Mouse (Mus musculus): ENCODE data around the gene Fto. TPM values are rescaled to one million over a fixed set of nuclear protein-coding genes. Genes with fewer than 3 reads are reported as not detected.

The Fto gene
- total RNA-seq, 2 experiments from 2014 or later = 81.7 to 85.5 TPM

GRCm38 (mm10) chr8:91327471-91328205 is 14.3 kb downstream of the Fto start:
- H3K27ac ChIP-seq = peak overlapping the region; percentile 87
- no peak overlapping the region for H3K4me3 ChIP-seq
- no peak for DNase-seq
- TF ChIP-seq CTCF (IDR thresholded peaks at IDR 0.05) = no peak
- intact Hi-C loops (cut with DNase I) = loop anchor here (5.0 kb wide), 1 partner anchor 35 kb away; no protein-coding TSS in a partner anchor

- peak overlapping the region; percentile 37 for H3K4me3 ChIP-seq
- intact Hi-C loops (cut with DNase I) = loop anchor here (5.0 kb wide), 1 partner anchor 33 kb away; no protein-coding TSS in a partner anchor
- no peak for TF ChIP-seq CTCF (IDR thresholded peaks at IDR 0.05)
- H3K27ac ChIP-seq = peak overlapping the region; percentile 87
- DNase-seq = peak; percentile 56
Observed at GRCm38 (mm10) chr8:91329056-91329455, 15.7 kb downstream of the Fto start.

- DNase-seq = no peak
- Histone ChIP-seq H3K27ac (peak overlapping the region; percentile 87), H3K4me3 (peak overlapping the region; percentile 37)
- intact Hi-C loops (cut with DNase I) = loop anchor here (5.0 kb wide), 1 partner anchor 33 kb away; no protein-coding TSS in a partner anchor
- no peak for TF ChIP-seq CTCF (IDR thresholded peaks at IDR 0.05)
Observed at GRCm38 (mm10) chr8:91329461-91329850, 16.1 kb downstream of the Fto start.

DNA sequence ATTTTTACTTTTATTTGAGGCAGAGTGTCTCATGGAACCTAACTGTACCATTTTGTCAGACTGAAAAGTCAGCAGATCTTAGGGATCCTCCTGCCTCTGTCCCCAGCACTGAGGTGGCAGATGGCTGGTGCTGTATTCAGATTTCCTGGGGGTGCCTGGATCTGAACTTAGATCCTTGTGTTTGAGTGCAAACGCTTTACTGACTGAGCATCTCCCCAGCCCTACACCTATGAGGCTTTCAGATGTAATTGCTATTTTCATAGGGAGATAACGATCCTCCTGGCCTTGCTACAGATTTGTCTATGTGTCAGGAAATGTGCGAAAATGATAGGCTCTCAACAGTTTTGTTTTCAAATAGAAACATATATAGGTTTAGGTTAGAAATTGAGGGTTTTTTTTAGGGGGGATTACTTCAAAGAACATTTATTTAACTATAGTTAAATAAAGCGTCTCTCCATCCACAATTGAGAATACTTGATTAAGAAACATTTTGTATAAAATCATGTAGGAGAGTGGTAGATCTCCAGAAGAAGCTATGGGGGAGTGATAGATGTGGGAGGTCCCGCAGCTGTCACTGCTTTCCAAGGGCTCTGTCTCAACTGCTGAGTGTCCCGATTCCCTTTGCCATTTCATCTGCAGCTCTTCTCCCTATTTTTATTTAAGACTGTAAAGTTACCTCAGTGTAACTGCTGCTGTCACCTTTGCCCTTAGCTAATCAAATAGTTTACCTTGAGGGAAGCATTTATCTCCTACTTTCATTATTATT is 25.2 kb downstream of the Fto start:
- intact Hi-C loops (cut with DNase I) = no loop called here
- Histone ChIP-seq H3K27ac (no peak overlapping the region; the same call in 1 of the 2 replicates), H3K4me3 (no peak overlapping the region)
- no peak for DNase-seq
- no peak for TF ChIP-seq CTCF (IDR thresholded peaks at IDR 0.05)

- no peak overlapping the region for H3K4me3 ChIP-seq
- no peak for TF ChIP-seq CTCF (IDR thresholded peaks at IDR 0.05)
- H3K27ac ChIP-seq = no peak overlapping the region
- intact Hi-C loops (cut with DNase I) = no loop called here
- DNase-seq = no peak
Observed at GRCm38 (mm10) chr8:91339651-91340050, 26.3 kb downstream of the Fto start.

- Histone ChIP-seq H3K27ac (no peak overlapping the region), H3K4me3 (no peak overlapping the region)
- intact Hi-C loops (cut with DNase I) = no loop called here
- TF ChIP-seq CTCF (IDR thresholded peaks at IDR 0.05) = no peak
- DNase-seq = no peak
Observed at GRCm38 (mm10) chr8:91340746-91341145, 27.4 kb downstream of the Fto start.

DNA sequence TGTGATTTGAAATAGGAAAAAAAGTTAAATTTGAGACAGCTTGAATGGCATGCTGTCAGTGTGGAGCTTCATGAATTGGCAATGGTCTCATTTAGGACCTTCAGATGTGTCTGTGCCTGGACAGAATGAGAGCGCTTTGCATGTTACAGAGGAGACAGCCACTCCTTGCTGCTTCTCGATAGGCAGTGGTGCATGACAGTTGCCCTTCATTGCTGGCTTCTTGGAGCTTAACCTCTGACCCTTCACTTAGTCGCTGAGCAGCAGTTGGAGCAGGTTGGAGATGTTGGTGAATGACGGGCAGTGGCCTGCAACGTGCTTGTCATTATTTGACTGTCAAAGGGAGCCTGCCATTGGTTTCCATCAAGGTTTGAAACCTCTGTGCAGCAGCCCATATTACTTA is 28.9 kb downstream of the Fto start:
- TF ChIP-seq CTCF (IDR thresholded peaks at IDR 0.05) = no peak
- no peak for DNase-seq
- intact Hi-C loops (cut with DNase I) = no loop called here

GRCm38 (mm10) chr8:91342798-91343197 is 29.5 kb downstream of the Fto start:
- intact Hi-C loops (cut with DNase I) = no loop called here
- no peak for DNase-seq
- no peak for TF ChIP-seq CTCF (IDR thresholded peaks at IDR 0.05)
- Histone ChIP-seq H3K4me3 (no peak overlapping the region), H3K27ac (no peak overlapping the region)

More for the DNA sequence above, 28.9 kb downstream of the Fto start:
- Histone ChIP-seq H3K27ac (no peak overlapping the region), H3K4me3 (no peak overlapping the region)

DNA sequence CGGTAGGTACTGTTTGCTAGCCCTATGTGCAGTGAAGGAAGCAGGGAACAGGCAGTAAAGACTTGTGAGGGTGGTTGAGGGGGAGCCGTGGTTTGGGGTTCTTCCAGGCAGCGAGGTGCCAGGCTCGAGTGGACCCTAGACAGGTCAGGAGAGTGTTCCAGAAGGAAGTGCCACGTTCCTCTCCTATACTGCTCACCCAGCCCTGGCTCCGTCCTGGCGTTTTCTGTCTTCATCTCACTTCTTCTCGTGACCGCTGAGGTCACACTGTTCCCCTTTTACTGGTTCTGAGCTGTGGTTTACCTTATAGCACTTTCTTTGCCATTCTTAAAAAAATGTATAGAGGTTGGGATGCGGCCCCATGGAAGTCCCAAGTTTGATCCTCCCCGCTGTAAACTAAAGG is 31.3 kb downstream of the Fto start:
- H3K27ac ChIP-seq = no peak overlapping the region
- intact Hi-C loops (cut with DNase I) = no loop called here
- no peak for DNase-seq
- no peak overlapping the region for H3K4me3 ChIP-seq
- TF ChIP-seq CTCF (IDR thresholded peaks at IDR 0.05) = no peak

DNA sequence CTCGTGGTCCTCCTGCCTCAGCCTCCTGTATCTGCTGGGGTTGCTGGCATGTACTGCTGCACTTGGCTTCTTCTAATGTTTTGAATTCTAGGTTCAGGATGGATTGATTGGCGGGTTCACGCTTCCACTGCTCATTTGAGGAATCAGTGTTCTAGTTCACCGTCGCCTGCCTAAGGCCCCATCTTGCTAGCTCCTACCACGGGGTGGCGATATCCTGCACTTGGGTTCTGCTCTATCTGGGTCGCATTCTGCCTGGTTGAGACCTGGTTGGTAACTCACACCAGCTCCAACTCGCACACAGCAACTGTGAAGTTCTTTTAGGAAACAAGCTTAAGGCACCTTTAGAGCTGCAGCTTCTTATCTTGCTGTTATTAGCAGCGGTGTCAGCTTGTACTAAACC is 33.8 kb downstream of the Fto start:
- no peak for TF ChIP-seq CTCF (IDR thresholded peaks at IDR 0.05)
- Histone ChIP-seq H3K27ac (peak overlapping the region; percentile 20; the same call in 1 of the 2 replicates), H3K4me3 (no peak overlapping the region)
- no peak for DNase-seq
- intact Hi-C loops (cut with DNase I) = no loop called here

- no peak for DNase-seq
- intact Hi-C loops (cut with DNase I) = no loop called here
- Histone ChIP-seq H3K4me3 (no peak overlapping the region), H3K27ac (peak overlapping the region; percentile 20; the same call in 1 of the 2 replicates)
- TF ChIP-seq CTCF (IDR thresholded peaks at IDR 0.05) = no peak
Observed at GRCm38 (mm10) chr8:91347595-91347994, 34.3 kb downstream of the Fto start.

DNA sequence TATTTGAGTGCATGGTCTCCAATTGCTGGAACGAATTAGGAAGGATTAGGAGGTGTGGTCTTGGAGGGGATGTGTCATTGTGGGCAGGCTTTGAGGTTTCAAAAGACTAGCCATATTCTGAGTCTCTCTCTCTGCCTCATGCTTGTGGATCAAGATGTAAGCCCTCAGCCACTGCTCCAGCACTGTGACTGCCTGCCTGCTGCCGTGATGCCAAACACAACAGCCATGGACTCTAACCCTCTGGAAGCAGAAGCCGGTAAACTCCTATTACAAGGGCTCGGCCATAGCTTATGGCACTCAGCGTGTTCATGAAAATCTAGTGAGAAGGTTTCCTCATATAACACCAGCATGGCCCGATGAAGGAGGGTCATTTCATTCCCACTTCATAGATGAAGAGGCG is 36.5 kb downstream of the Fto start:
- no peak for DNase-seq
- no peak for TF ChIP-seq CTCF (IDR thresholded peaks at IDR 0.05)
- H3K4me3 ChIP-seq = no peak overlapping the region
- intact Hi-C loops (cut with DNase I) = no loop called here
- peak overlapping the region; percentile 55; the same call in 1 of the 2 replicates for H3K27ac ChIP-seq

DNA sequence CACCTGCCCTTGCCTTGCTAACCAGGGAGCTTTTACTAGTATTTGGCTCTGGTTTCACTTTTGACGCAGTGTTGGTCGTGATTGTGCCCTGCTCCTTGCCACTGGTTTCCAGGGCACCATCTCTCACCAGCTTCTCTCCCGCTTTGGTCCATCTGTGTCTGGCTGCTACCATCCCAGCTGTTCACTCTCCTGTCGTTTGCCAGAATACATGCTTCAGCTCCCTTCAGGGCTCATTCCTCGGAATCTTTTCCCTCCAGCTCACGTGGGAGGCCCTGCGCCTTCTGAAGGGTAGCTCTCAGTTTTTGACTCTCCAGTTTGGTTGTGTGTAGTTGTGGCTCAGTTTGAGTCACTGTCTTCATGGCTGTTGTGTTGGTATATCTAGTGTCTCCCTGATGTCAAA is 37.3 kb downstream of the Fto start:
- intact Hi-C loops (cut with DNase I) = no loop called here
- peak overlapping the region; percentile 36; the same call in 1 of the 2 replicates for H3K4me3 ChIP-seq
- TF ChIP-seq CTCF (IDR thresholded peaks at IDR 0.05) = no peak
- peak; percentile 43 for DNase-seq
- peak overlapping the region; percentile 55 for H3K27ac ChIP-seq

Data from gastrocnemius, adult 2 months (tissue).